Mouse (Mus musculus) A20 (cell line): ENCODE measurements around the gene Pmm1.
"Not testable (repeated sequence)": the region's sequence is repeated elsewhere in the genome, so short reads cannot be mapped to it uniquely, and the experiment has no call there.

Experiments used
- DNase-seq: peaks from one replicate; pipeline ENCODE4 v3.0.0-alpha.2; 2011; ENCODE audit warnings: low read depth, low spot score

Pmm1 gene

GRCm38 (mm10) chr15:81927741-81928140 lies 33.0 kb downstream of the Pmm1 start:
- peak; percentile 32 for DNase-seq

DNA sequence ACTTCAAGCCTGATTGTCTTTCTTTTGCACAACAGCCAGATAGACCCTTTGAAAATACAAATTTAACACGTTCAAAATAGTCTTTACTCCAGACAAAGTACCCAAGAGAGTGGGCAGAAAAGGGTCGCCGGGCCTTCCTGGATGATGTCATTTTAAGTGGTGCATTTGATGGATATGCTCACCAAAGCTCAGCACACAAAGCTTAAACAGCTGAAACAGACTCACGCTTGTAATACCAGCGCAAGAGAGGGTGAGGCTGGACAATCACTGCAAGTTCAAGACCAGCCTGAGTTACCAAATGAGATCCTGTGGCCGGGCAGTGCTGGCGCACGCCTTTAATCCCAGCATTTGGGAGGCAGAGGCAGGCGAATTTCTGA lies 34.3 kb downstream of the Pmm1 start:
- DNase-seq, result no peak

DNA sequence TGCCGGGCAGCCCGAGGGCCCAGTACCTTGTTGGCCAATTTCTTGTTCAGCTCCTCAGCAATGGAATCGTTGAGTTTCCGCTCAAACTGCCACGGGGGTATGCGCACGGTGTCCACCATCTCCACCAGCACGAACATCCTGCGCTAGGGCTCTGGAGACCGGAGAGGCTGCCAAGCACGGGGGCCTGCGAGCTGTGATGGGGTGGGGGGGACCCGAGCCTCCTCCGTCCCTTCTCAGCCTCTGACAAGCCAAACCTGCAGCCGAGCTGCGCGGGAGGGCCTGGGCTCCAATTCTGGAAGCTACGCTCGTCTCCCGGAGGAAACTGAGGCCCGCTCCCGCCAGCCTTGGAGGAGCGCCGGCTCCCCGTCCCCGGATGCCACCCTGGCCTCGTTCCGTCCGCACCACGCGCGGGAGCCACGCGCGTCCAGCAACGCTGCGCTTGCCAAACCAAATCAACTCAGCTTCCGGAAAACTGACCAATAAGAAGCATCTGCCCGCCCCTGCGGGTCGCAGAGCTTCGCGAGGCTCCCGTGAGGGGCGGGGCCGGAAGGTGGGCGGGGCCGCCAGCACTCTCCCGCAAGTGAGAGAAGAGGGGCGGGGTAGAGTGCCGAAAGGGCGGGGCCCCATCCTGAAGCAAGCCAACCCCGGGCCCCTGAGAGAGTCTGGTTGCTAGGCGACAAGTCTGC lies 34.8 kb downstream of the Pmm1 start, which contains the start of gene Polr3h:
Gene Polr3h, minus strand, starts transcription at position 481 of the 686 bp plus-strand sequence.
- peak; percentile 99 for DNase-seq

DNA sequence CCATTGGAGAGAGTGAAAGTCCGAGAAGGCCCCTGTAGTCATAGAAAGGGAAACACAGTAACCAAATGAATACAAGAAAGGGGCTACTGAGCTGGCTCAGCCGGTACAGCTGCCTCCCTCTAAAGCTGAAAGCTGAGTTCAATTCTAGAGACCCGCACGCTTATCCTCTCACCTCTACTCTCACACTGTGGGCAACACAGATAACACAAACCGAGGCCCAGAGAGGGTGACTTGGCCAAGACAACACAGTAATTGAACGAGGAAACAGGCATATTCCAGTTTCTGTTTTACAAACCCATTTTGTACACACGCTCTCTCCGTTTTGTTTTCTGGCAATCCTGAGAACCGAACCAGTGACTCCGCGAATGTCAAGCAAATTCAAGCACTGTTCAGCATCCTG lies 35.8 kb downstream of the Pmm1 start:
- no peak for DNase-seq

DNA sequence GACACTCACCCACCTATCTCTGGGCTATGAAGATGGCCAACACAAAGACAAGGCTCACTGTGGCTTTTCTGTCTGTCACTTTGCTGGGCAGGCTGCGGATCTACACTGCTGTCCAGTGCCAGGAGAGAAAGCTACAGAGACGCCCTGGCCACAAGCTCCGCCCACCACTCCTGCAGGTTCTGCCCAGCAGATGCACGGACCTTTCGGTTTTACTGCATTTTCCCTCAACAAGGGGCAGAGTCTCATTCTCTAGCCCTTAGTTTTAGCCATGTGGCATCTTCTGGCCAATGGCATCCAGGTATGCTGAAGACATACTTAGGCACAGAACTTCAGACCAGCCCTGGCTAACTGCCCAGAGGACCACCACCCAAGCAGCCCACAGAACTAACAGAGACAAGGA lies 39.5 kb downstream of the Pmm1 start:
- DNase-seq, result no peak

DNA sequence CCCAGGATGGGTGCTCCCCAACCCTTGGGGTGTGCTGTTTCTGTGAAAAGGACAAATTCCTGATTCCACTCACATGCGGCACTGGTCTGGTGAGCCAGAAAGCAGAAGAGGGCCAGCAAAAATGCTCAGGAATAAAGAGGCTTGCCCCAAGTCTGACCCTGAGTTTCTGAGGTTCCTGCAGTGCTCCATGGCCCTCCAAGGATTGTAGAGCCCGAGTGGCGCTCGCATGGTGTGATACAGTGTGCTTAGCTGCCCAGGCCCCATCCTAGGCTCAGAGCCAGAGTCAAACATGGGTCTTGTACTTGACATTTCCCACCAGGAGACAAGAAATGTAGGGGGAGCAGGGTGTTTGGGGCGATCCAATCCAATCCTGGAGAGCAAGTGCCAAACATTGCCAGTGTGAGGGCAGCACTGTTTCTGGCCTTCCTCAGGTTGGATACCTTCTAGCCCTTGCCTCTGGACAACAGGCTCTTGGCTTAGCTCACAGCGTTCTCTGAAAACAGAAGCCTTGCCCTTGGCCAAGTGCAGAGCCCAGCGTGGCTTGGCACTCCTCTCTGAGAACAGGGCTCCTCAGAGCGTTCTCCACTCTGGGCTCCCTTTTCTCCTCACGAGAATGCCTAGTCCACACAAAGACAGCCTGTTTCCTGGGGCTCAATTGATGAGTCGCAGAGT lies 40.0 kb downstream of the Pmm1 start:
- DNase-seq, result no peak

DNA sequence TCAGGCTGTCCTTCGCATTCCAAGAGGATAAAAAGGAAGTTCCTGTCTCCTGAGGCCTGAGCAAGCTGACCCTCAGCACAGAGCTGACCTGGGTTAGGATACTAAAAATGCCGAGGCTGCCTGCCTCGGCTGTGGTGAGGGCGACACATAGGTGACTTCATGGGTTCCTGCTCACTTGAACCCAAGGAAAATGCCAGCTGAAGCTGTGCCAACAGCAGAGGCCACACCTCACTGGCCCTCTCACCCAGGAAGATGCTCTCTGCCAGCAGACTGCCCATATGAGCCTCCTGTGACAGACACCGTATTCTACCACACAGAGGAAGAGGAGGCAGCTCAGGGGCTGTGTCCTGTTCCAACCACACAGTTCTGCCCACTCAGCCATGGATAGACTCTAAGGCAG lies 41.7 kb downstream of the Pmm1 start:
- DNase-seq, result no peak

- peak; percentile 71 for DNase-seq
These were observed 42.9 kb downstream of the Pmm1 start for GRCm38 (mm10) chr15:81917621-81918463.

- DNase-seq, result no peak
These were observed 43.5 kb downstream of the Pmm1 start for GRCm38 (mm10) chr15:81917201-81917600.

GRCm38 (mm10) chr15:81915663-81916062 lies 45.1 kb downstream of the Pmm1 start:
- no peak for DNase-seq

DNA sequence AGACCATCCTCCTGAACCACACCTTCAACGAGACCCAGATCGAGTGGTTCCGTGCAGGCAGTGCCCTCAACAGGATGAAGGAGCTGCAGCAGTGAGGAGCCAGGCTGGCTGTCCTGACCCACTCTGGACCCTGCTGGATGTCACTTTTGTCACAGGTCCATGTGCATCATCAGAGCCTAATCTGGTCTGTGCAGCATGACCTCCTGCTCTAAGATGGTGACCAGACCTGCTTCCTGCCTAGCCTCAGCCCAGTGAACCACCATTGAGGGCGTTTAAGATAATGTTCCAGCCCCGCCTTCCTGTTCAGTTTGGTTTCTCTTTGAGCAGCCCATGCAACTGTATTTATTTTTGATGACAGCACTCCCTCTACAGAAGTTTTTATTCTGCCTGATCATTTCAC lies 46.1 kb downstream of the Pmm1 start:
- no peak for DNase-seq

GRCm38 (mm10) chr15:81912498-81912897 lies 48.2 kb downstream of the Pmm1 start:
- DNase-seq, result no peak

- not testable (repeated sequence) for DNase-seq
These were observed 52.0 kb downstream of the Pmm1 start for GRCm38 (mm10) chr15:81908767-81909166.

GRCm38 (mm10) chr15:81907953-81908352 lies 52.8 kb downstream of the Pmm1 start:
- no peak for DNase-seq

GRCm38 (mm10) chr15:81904939-81905338 lies 55.8 kb downstream of the Pmm1 start:
- DNase-seq, result peak; percentile 72
